Mouse (Mus musculus): ENCODE data around the gene Slc40a1.

- TF ChIP-seq ZNF384 (IDR thresholded peaks at IDR 0.05; ENCODE audit: low read depth, low read length) (no peak), HCFC1 (IDR thresholded peaks at IDR 0.05; ENCODE audit: borderline replicate concordance, insufficient read depth, low read length) (no peak)
These were observed 588 bp upstream of the Slc40a1 start for GRCm38 (mm10) chr1:45926911-45927310.
